Mouse (Mus musculus): ENCODE measurements around the gene Kcnj10.

DNA sequence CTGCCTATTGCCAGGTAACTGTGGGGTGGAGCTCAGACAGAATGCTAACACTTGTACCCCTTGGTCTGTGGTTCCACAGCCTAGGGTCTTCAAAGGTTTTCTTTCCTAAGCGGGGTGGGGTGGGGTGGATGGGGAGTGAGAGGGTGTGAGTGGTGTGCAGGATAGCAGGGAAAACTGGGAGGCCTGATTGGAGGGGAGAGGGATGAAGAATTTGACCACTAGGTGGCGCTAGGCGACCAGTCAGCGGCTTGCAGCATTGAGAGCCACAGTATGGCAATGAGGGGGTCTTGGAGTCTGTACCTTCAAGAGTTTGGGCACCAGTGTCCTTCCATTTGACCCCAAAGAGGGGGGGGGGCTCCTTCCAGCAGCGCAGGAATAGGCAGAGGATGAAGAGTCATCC lies 71.2 kb downstream of the Kcnj10 start:
- peak; percentile 66 to 78 (median 70) for TF ChIP-seq CTCF (IDR thresholded peaks at IDR 0.05 in 2 of 3, conservative IDR thresholded peaks at IDR 0.05 in 1 of 3; ENCODE audit: control insufficient read depth in 1 of 3, insufficient read depth in 1 of 3, low read depth in 2 of 3, low read length in 3 of 3, poor library complexity in 1 of 3, severe bottlenecking in 1 of 3)
- no peak for TF ChIP-seq EP300 (IDR thresholded peaks at IDR 0.05; ENCODE audit: low read depth in 1 of 2, low read length in 2 of 2)
- no peak for TF ChIP-seq MAX (IDR thresholded peaks at IDR 0.05; ENCODE audit: low read length)
- no peak for TF ChIP-seq CHD2 (IDR thresholded peaks at IDR 0.05; ENCODE audit: low read length)
- TF ChIP-seq POLR2AphosphoS2 (IDR thresholded peaks at IDR 0.05; ENCODE audit: low read length): no peak
- TF ChIP-seq BHLHE40 (IDR thresholded peaks at IDR 0.05; ENCODE audit: borderline replicate concordance, low read depth, low read length): no peak
- no peak for TF ChIP-seq NELFE (IDR thresholded peaks at IDR 0.05; ENCODE audit: low read depth, low read length)
